Mouse (Mus musculus): ENCODE measurements around the gene Cacfd1. TPM values are rescaled to one million over a fixed set of nuclear protein-coding genes. Genes with fewer than 3 reads are reported as not detected.

Cacfd1 gene
- polyA plus RNA-seq, 1 experiment from 2014 or later: 47.6 TPM

- TF ChIP-seq CTCF (IDR thresholded peaks at IDR 0.05): no peak
- ATAC-seq (no peak), DNase-seq (ENCODE audit: low read depth, low spot score) (no peak)
- ChIA-PET POLR2A (interaction anchor here (0.8 kb wide), 1 partner anchor 10 kb away, joined by 3 read pairs; no protein-coding TSS in a partner anchor), CTCF (interaction anchor here (0.9 kb wide), 1 partner anchor 11 kb away, joined by 4 read pairs; the partner anchor contains the start of gene Adamtsl2)
- in situ Hi-C loops (cut with MboI; ENCODE audit: low pct_unique_long_range_greater_than_20kb): no loop called here
- H3K27me3 ChIP-seq: no peaks in the 10 kb centered on the region
Measured at GRCm38 (mm10) chr2:27067996-27068395, 58.3 kb downstream of the Cacfd1 start.

GRCm38 (mm10) chr2:27069646-27070045 lies 59.9 kb downstream of the Cacfd1 start:
- CTCF ChIA-PET: interaction anchor here (0.9 kb wide), 1 partner anchor 9 kb away, joined by 3 read pairs; no protein-coding TSS in a partner anchor
- POLR2A ChIA-PET: no interaction called here
- no peak for TF ChIP-seq CTCF (IDR thresholded peaks at IDR 0.05)
- in situ Hi-C loops (cut with MboI; ENCODE audit: low pct_unique_long_range_greater_than_20kb): no loop called here
- DNase-seq (ENCODE audit: low read depth, low spot score) (no peak), ATAC-seq (no peak)
- H3K27me3 ChIP-seq: no peaks in the 10 kb centered on the region

DNA sequence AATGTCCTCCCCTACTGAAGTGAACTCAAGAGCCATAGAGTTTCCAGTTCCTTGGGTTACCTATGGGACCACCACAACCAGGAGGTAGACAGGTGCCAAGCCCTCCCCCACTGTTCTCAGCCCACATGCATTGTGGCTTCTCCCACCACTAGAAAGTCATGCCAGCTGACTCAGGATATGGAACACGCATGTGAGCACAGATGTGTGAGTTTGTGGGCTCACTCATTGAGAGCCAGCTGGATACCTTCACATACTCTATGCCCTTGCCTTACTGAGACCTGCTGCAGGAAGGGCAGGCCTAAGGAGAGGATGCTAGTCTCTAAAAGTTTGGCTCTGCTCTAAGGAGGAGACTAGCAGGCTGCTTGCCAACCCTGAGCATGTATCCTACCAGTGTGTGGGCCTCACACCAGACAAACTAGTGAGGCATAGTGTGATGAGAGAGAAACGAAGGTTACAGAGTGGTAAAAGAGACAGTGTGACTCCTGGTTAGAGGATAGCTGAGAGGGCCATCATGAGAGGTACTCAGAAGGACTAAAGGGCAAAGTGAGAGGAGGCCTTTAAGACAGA lies 60.6 kb downstream of the Cacfd1 start:
- ATAC-seq: no peak
- CTCF ChIA-PET: interaction anchor here (0.9 kb wide), 1 partner anchor 8 kb away, joined by 3 read pairs; no protein-coding TSS in a partner anchor
- in situ Hi-C loops (cut with MboI; ENCODE audit: low pct_unique_long_range_greater_than_20kb): no loop called here
- TF ChIP-seq CTCF (IDR thresholded peaks at IDR 0.05): no peak
- POLR2A ChIA-PET: no interaction called here
- no peak for DNase-seq (ENCODE audit: low read depth, low spot score)
- no peaks in the 10 kb centered on the region for H3K27me3 ChIP-seq

Other genes with a start within 250 kb of the Cacfd1 start
- gene Abo, start 144.9 kb upstream of the Cacfd1 start, polyA plus RNA-seq (2021): not detected
- 25.2 TPM for gene Surf6, start 107.0 kb upstream of the Cacfd1 start, polyA plus RNA-seq (2021)
- 47.1 TPM for gene Med22, start 99.2 kb upstream of the Cacfd1 start, polyA plus RNA-seq (2021)
- gene Rpl7a, start 99.2 kb upstream of the Cacfd1 start, polyA plus RNA-seq (2021): 697 TPM
- 52.0 TPM for gene Surf2, start 93.6 kb upstream of the Cacfd1 start, polyA plus RNA-seq (2021)
- gene Surf1, start 93.4 kb upstream of the Cacfd1 start, polyA plus RNA-seq (2021): 72.2 TPM
- 181 TPM for gene Surf4, start 76.0 kb upstream of the Cacfd1 start, polyA plus RNA-seq (2021)
- 0.06 TPM for gene Stkld1, start 75.9 kb upstream of the Cacfd1 start, polyA plus RNA-seq (2021)
- 51.8 TPM for gene Rexo4, start 45.5 kb upstream of the Cacfd1 start, polyA plus RNA-seq (2021)
- gene Adamts13, start 36.5 kb upstream of the Cacfd1 start, polyA plus RNA-seq (2021): 0.04 TPM
- 0.21 TPM for gene Slc2a6, start 18.1 kb downstream of the Cacfd1 start, polyA plus RNA-seq (2021)
- gene Mymk, start 62.3 kb downstream of the Cacfd1 start, polyA plus RNA-seq (2021): 0.22 TPM
- 0.49 TPM for gene Adamtsl2, start 69.5 kb downstream of the Cacfd1 start, polyA plus RNA-seq (2021)
- not detected for gene Fam163b, start 132.6 kb downstream of the Cacfd1 start, polyA plus RNA-seq (2021)
- not detected for gene Dbh, start 155.3 kb downstream of the Cacfd1 start, polyA plus RNA-seq (2021)
- 9.4 TPM for gene Sardh, start 238.4 kb downstream of the Cacfd1 start, polyA plus RNA-seq (2021)

Data from Patski (cell line).